Mouse (Mus musculus): ENCODE results near the gene Mucl1.
"Not testable (repeated sequence)": the region's sequence is repeated elsewhere in the genome, so short reads cannot be mapped to it uniquely, and the experiment has no call there.

The Mucl1 gene

DNA sequence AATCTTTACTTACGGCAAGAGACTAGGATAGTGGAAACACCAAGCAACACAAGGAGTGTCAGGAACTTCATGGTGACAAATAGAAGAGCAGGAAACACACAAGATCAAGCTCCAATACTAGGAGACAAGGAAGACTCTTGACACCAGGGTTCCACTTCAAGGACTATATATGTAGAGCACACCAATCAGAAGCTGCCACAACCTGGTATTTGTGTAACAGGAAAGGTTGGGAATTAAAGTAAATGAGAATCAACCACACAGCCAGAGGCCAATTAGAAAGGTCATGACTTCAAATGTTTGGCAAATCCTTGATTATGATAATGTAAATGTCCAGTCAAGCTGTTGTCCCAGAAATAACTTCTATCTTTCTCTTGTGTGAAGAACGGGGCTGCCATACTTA, at the start of gene Mucl1:
TSS of gene Mucl1 (minus strand) at position 101 of the 400 bp plus-strand sequence.
- no peak for DNase-seq (ENCODE audit: low read depth)

DNA sequence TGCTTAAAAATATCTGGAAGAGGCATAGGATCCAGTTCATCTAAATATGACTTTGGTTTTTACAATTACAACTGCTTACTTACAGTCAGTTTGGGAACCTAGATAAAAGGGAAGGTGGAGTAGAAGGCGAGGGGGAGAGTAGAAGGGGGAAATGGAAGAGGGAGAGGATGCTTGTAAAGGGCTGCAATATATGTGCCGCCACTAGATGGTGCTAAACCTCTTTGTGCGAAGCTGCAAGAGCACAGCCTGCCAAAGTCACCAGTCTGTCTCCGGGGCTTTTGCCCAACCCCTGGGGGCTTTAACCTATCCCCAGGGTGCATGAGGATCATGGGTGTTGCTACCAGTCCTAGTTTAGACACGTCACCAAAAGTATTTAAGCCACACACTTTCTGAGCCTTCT, 11.6 kb upstream of the Mucl1 start:
- DNase-seq (ENCODE audit: low read depth) = peak; percentile 80

DNA sequence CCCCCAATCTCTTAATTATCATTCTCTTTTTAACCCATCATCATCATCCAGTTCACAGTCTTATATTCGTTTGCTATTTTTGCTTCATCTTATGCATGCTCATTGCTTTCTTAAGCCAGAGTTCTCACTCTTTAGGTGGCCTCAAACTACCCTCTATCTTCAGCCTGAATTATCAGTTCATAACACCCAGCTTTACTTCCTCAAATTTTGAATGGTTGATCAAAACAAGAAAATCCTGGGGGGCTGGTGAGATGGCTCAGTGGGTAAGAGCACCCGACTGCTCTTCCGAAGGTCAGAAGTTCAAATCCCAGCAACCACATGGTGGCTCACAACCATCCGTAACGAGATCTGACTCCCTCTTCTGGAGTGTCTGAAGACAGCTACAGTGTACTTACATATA, 38.4 kb downstream of the Mucl1 start:
- DNase-seq (ENCODE audit: low read depth) = not testable (repeated sequence)
